Mouse (Mus musculus) stomach, postnatal 0 days (tissue): ENCODE data around the gene Yod1.

Source experiments
- CTCF ChIP-seq: IDR thresholded peaks from 2 replicates; pipeline ENCODE4 v1.5.1; 2016; ENCODE audit warnings: antibody characterized with exemption, low read depth, mild to moderate bottlenecking, moderate library complexity
- EP300 ChIP-seq: optimal IDR thresholded peaks from 2 replicates; pipeline ENCODE3; 2016; ENCODE audit warnings: antibody characterized with exemption

DNA sequence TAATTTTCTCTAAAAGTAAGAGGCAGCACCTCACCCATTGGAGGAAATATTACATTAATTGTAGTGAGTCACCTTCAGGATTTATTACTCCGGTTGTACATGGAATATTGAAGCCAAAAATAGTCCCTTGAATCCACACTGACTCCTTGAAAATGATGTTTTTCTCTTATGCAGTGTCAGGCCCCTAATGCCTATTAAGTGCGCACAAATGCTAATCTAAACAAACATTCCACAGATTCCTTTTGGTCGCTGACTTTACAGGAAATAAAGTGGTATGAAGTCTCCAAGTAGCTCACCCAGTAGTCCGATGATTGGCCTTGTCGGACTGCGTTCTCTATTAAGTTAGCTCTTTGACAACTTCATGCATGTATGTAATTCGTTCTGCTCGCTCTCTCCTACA, 17.7 kb downstream of the Yod1 start:
- TF ChIP-seq CTCF = no peak
- no peak for TF ChIP-seq EP300
